Mouse (Mus musculus) CH12.LX (cell line): ENCODE results near the gene Rab32. TPM values are rescaled to one million over a fixed set of nuclear protein-coding genes. Genes with fewer than 3 reads are reported as not detected.

ENCODE experiments used
- DNase-seq: peaks from one replicate; pipeline ENCODE4 v3.0.0-alpha.2; 2013; ENCODE audit errors: extremely low read depth
- H3K27ac ChIP-seq: 2 replicates; pipeline ENCODE4 v1.5.1; 2012; ENCODE audit warnings: low read depth, mild to moderate bottlenecking, control low read depth, moderate library complexity; ENCODE audit not compliant: insufficient read depth
- H3K27me3 ChIP-seq: replicated peaks from 2 replicates; pipeline ENCODE3; 2012; ENCODE audit warnings: inconsistent platforms
- H3K36me3 ChIP-seq, 2 experiments: replicated peaks in 1 of 2; 2 replicates each; pipeline versions ENCODE3 to v1.6.1; 2012; ENCODE audit warnings: inconsistent platforms in 1 of 2, low read length in 1 of 2, mild to moderate bottlenecking in 1 of 2, mixed read lengths in 1 of 2, moderate library complexity in 1 of 2; ENCODE audit not compliant: control insufficient read depth in 1 of 2, insufficient read depth in 1 of 2
- H3K4me1 ChIP-seq, 2 experiments: 2 replicates each; pipeline ENCODE4 v1.6.1; 2012; ENCODE audit warnings: inconsistent platforms in 1 of 2, moderate library complexity in 1 of 2; ENCODE audit not compliant: insufficient read depth in 2 of 2, control insufficient read depth in 1 of 2
- H3K4me2 ChIP-seq: 2 replicates; pipeline ENCODE4 v1.6.1; 2012; ENCODE audit warnings: low read depth, mild to moderate bottlenecking, control low read depth; ENCODE audit not compliant: poor library complexity, insufficient read depth, severe bottlenecking
- H3K4me3 ChIP-seq, 3 experiments: fragments of 150-350 bp in 1 of 3; sonication (generic) in 1 of 3; replicated peaks in 1 of 3; 2 replicates each; pipeline versions ENCODE3 to v1.5.1; 2011 to 2012; ENCODE audit warnings: low read depth in 2 of 3, low read length in 2 of 3, mild to moderate bottlenecking in 2 of 3, moderate library complexity in 2 of 3, control low read depth in 1 of 3, improper control_type of control experiment in 1 of 3, inconsistent platforms in 1 of 3, mixed read lengths in 1 of 3; ENCODE audit not compliant: poor library complexity in 1 of 3
- H3K79me2 ChIP-seq: replicated peaks from 2 replicates; pipeline ENCODE4 v1.6.1; 2012; ENCODE audit warnings: mild to moderate bottlenecking, moderate library complexity; ENCODE audit not compliant: control insufficient read depth, poor library complexity, insufficient read depth, severe bottlenecking; ENCODE audit errors: extremely low read depth
- H3K9ac ChIP-seq: 2 replicates; pipeline ENCODE4 v1.6.1; 2012; ENCODE audit warnings: low read depth, mild to moderate bottlenecking, control low read depth, moderate library complexity; ENCODE audit not compliant: insufficient read depth
- H3K9me3 ChIP-seq: replicated peaks from 2 replicates; pipeline ENCODE3; 2012; ENCODE audit warnings: low read length, inconsistent platforms, mixed read lengths
- BHLHE40 ChIP-seq: IDR thresholded peaks from 2 replicates; pipeline ENCODE4 v1.6.1; 2011; ENCODE audit warnings: mild to moderate bottlenecking, low read depth, low read length, improper control_type of control experiment
- CHD2 ChIP-seq: IDR thresholded peaks from 2 replicates; pipeline ENCODE4 v1.6.1; 2011; ENCODE audit warnings: low read length, improper control_type of control experiment
- CTCF ChIP-seq, 2 experiments: IDR thresholded peaks in 1 of 2; conservative IDR thresholded peaks in 1 of 2; 2 replicates each; pipeline ENCODE4 v1.5.1; 2011 to 2012; ENCODE audit warnings: low read depth in 2 of 2, low read length in 2 of 2, improper control_type of control experiment in 1 of 2, inconsistent platforms in 1 of 2, mild to moderate bottlenecking in 1 of 2, moderate library complexity in 1 of 2
- ELF1 ChIP-seq: IDR thresholded peaks from 2 replicates; pipeline ENCODE4 v1.6.1; 2014; ENCODE audit warnings: low read depth, mild to moderate bottlenecking, inconsistent platforms, low read length, improper control_type of control experiment
- EP300 ChIP-seq: IDR thresholded peaks from 2 replicates; pipeline ENCODE4 v1.6.1; 2011; ENCODE audit warnings: low read length, improper control_type of control experiment
- ETS1 ChIP-seq: conservative IDR thresholded peaks from 2 replicates; pipeline ENCODE4 v1.6.1; 2012; ENCODE audit warnings: low read depth, mild to moderate bottlenecking, inconsistent platforms, low read length, improper control_type of control experiment, moderate library complexity
- HCFC1 ChIP-seq: IDR thresholded peaks from 2 replicates; pipeline ENCODE4 v1.6.1; 2012; ENCODE audit warnings: low read depth, mild to moderate bottlenecking, inconsistent platforms, low read length, improper control_type of control experiment
- MAFK ChIP-seq: IDR thresholded peaks from 2 replicates; pipeline ENCODE4 v1.6.1; 2011; ENCODE audit warnings: low read length, improper control_type of control experiment; ENCODE audit not compliant: insufficient replicate concordance
- MYC ChIP-seq: IDR thresholded peaks from 2 replicates; pipeline ENCODE4 v1.6.1; 2011; ENCODE audit warnings: low read depth, mild to moderate bottlenecking, improper control_type of control experiment, low read length
- NELFE ChIP-seq: IDR thresholded peaks from 2 replicates; pipeline ENCODE4 v1.6.1; 2011; ENCODE audit warnings: low read depth, low read length, improper control_type of control experiment
- NRF1 ChIP-seq: IDR thresholded peaks from 2 replicates; pipeline ENCODE4 v1.6.1; 2014; ENCODE audit warnings: low read depth, mild to moderate bottlenecking, inconsistent platforms, low read length, improper control_type of control experiment, moderate library complexity
- PAX5 ChIP-seq: IDR thresholded peaks from 2 replicates; pipeline ENCODE4 v1.6.1; 2012; ENCODE audit warnings: low read length, inconsistent platforms, mixed read lengths
- SIN3A ChIP-seq: IDR thresholded peaks from 2 replicates; pipeline ENCODE4 v1.6.1; 2012; ENCODE audit warnings: low read length, improper control_type of control experiment, inconsistent platforms
- SMC3 ChIP-seq: IDR thresholded peaks from 2 replicates; pipeline ENCODE4 v1.6.1; 2011; ENCODE audit warnings: low read depth, low read length, improper control_type of control experiment
- TBP ChIP-seq: conservative IDR thresholded peaks from 2 replicates; pipeline ENCODE4 v1.6.1; 2011; ENCODE audit warnings: low read depth, low read length, improper control_type of control experiment
- TCF12 ChIP-seq: IDR thresholded peaks from 2 replicates; pipeline ENCODE4 v1.6.1; 2014; ENCODE audit warnings: low read depth, mild to moderate bottlenecking, inconsistent platforms, low read length, improper control_type of control experiment
- ZKSCAN1 ChIP-seq: IDR thresholded peaks from 2 replicates; pipeline ENCODE4 v1.6.1; 2012; ENCODE audit warnings: low read depth, inconsistent platforms, low read length, improper control_type of control experiment, borderline replicate concordance
- ZMIZ1 ChIP-seq: IDR thresholded peaks from 2 replicates; pipeline ENCODE4 v1.6.1; 2012; ENCODE audit warnings: low read depth, mild to moderate bottlenecking, inconsistent platforms, low read length, improper control_type of control experiment
- ZNF384 ChIP-seq: IDR thresholded peaks from 2 replicates; pipeline ENCODE4 v1.6.1; 2012; ENCODE audit warnings: low read depth, low read length, improper control_type of control experiment, inconsistent platforms
- dilution Hi-C: fragments of 300-500 bp; cut with MboI; formaldehyde crosslinking; loops from 2 replicates; pipeline ENCODE4 v1.14.3; 2020; ENCODE audit warnings: low sequenced_read_pairs; ENCODE audit not compliant: extremely low pct_unique_long_range_greater_than_20kb, extremely low pct_ligation_motif_present
- in situ Hi-C: fragments of 300-500 bp; cut with MboI; formaldehyde crosslinking; loops from 3 replicates; pipeline ENCODE4 v1.14.3; 2019; ENCODE audit warnings: low sequenced_read_pairs, low pct_ligation_motif_present, low pct_unique_long_range_greater_than_20kb, mixed read lengths
- polyA plus RNA-seq: library from polyadenylated mRNA; unstranded; fragments of >175 nt; gene quantifications from 2 replicates; pipeline ENCODE4 v1.2.1, GENCODE M21; 2012; ENCODE audit warnings: low read depth; ENCODE audit not compliant: insufficient read length
- total RNA-seq, 2 experiments: library from RNA; depleted of rRNA; stranded (reverse); fragments of 300-350 nt in 1 of 2; fragments of >200 nt in 1 of 2; gene quantifications; 2 replicates each; pipeline ENCODE4 v1.2.3; 2012 to 2014

Gene Rab32
- total and polyA plus RNA-seq, 3 experiments, result not detected

- H3K4me1 ChIP-seq, result no peaks in the 10 kb centered on the region
- DNase-seq, result no peak
- H3K27me3 ChIP-seq, result no peaks in the 10 kb centered on the region
- H3K9me3 ChIP-seq, result peaks cover 2% of the 10 kb centered on the region
- H3K79me2 ChIP-seq, result no peaks in the 10 kb centered on the region
- TF ChIP-seq ETS1, result no peak
- TF ChIP-seq PAX5, result no peak
- TF ChIP-seq CTCF (conservative IDR thresholded peaks at IDR 0.05 in 1 of 2, IDR thresholded peaks at IDR 0.05 in 1 of 2; ENCODE audit: low read depth in 2 of 2, low read length in 2 of 2), result no peak
- no peak for TF ChIP-seq TCF12
- no peak for TF ChIP-seq ELF1
- no peak for TF ChIP-seq ZNF384
- TF ChIP-seq MYC, result no peak
- TF ChIP-seq NELFE, result no peak
- no peak for TF ChIP-seq NRF1
- no peak for TF ChIP-seq TBP
- TF ChIP-seq MAFK, result no peak
- TF ChIP-seq EP300, result no peak
- no peak for TF ChIP-seq HCFC1
- no peak for TF ChIP-seq CHD2
- in situ Hi-C loops (no loop called here), dilution Hi-C loops (no loop called here)
- H3K4me3 ChIP-seq, result no peak overlapping the region
- H3K36me3 ChIP-seq, result no peaks in the 10 kb centered on the region
- H3K9ac ChIP-seq, result no peak overlapping the region
- no peak overlapping the region for H3K27ac ChIP-seq
- H3K4me2 ChIP-seq, result no peak overlapping the region
Observed at GRCm38 (mm10) chr10:10558337-10558711, 259 bp upstream of the Rab32 start.

- dilution Hi-C loops, result no loop called here
- H3K79me2 ChIP-seq, result no peaks in the 10 kb centered on the region
- no peak for TF ChIP-seq BHLHE40
- no peak for TF ChIP-seq SMC3
- TF ChIP-seq SIN3A, result no peak
- TF ChIP-seq CHD2, result no peak
- no peak for TF ChIP-seq ZMIZ1
- TF ChIP-seq ZKSCAN1, result no peak
- no peak for TF ChIP-seq NELFE
- no peak for TF ChIP-seq NRF1
- TF ChIP-seq, all 38 proteins: peak for 0
- H3K9ac ChIP-seq, result no peak overlapping the region
- no peak for DNase-seq
- no peak overlapping the region for H3K27ac ChIP-seq
- no peak overlapping the region for H3K4me3 ChIP-seq
- in situ Hi-C loops, result no loop called here
- H3K27me3 ChIP-seq, result no peaks in the 10 kb centered on the region
- peaks cover 2% of the 10 kb centered on the region for H3K9me3 ChIP-seq
- no peak overlapping the region for H3K4me2 ChIP-seq
- H3K4me1 ChIP-seq, result no peaks in the 10 kb centered on the region
- no peaks in the 10 kb centered on the region for H3K36me3 ChIP-seq
Observed at GRCm38 (mm10) chr10:10557085-10557484, 980 bp downstream of the Rab32 start.
